Mouse (Mus musculus) lung, adult 2 months (tissue): ENCODE results near the gene Hopx. TPM values are rescaled to one million over a fixed set of nuclear protein-coding genes. Genes with fewer than 3 reads are reported as not detected.

Experiments
- DNase-seq: peaks from one replicate; pipeline ENCODE4 v3.0.0; 2022
- H3K4me1 ChIP-seq: fragments of 200-500 bp; 2 replicates; pipeline ENCODE4 v1.6.1; 2011; ENCODE audit warnings: low read length; ENCODE audit not compliant: control insufficient read depth, insufficient read depth
- H3K4me3 ChIP-seq: fragments of 200-500 bp; replicated peaks from 2 replicates; pipeline ENCODE3; 2011; ENCODE audit warnings: low read depth, mild to moderate bottlenecking, control low read depth, low read length; ENCODE audit errors: extremely low read depth
- CTCF ChIP-seq: fragments of 200-500 bp; IDR thresholded peaks from 2 replicates; pipeline ENCODE4 v1.5.1; 2011; ENCODE audit warnings: mild to moderate bottlenecking, low read length, control low read depth; ENCODE audit not compliant: insufficient read depth
- POLR2A ChIP-seq: fragments of 200-500 bp; IDR thresholded peaks from 2 replicates; pipeline ENCODE4 v1.6.1; 2011; ENCODE audit warnings: low read depth, mild to moderate bottlenecking, control low read depth, low read length, borderline replicate concordance; ENCODE audit errors: extremely low read depth
- WGBS: fragments of 180-500 bp; shearing (Covaris S2); methylation state at CpG from one replicate; pipeline ENCODE4 v1.1.7; 2018; 5-methylcytosine and 5-hydroxymethylcytosine counted together
- polyA plus RNA-seq: library from polyadenylated mRNA; depleted of rRNA; stranded (reverse); fragments of >200 nt; gene quantifications from 2 replicates; pipeline ENCODE4 v1.2.3, GENCODE M21; 2012; rRNA removed

The Hopx gene
- polyA plus RNA-seq: 592 and 698 TPM in 2 replicates

DNA sequence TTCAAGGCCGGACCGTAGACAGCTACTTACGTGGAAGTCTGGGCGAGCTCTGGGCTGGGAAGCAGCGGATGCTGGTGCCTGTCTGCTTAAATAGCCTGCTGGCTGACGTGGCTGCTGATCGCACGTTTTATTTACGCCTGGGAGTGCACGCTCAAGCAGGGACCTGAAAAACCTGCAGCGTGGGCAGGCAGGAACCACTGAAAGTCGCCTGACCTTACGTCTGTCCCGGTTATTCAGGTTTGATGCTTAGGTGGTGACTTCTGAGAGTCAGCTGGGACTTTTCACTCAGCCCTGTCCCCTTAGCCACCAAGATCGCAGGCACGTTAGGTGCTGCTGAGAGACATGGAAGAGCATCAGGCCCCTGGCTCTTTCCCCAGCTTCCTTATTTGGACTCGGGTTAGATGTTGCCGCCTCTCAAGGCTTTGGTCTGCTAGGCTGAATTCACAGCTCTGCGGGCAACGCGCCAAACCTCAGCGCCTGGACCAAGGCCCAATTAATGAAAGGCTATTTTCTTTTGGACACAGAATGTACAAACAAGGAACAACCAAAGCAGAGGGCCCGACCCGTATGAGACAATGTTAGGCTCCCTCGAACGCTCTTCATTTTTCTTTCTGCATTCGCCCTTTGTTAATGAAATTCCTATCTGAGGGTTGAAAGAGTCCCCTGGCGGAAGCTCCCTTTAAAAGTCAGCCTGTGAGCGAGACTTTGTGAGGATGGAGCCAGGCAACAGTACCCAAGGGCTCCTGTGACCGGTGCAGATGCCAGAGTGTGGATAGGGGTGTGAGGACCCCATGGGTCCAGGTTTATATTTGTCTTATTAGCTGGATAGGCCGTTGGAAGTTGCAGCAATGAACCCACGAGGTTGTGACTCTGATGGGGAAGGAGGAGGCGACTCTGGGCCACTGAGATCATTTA is at the start of gene Hopx:
Gene Hopx, minus strand, starts transcription at position 305 of the 915 bp plus-strand sequence.
- 30% methylated on average over 33 of the region's 33 CpGs for WGBS
- peak; percentile 84 for DNase-seq
- TF ChIP-seq CTCF (no peak), POLR2A (peak; percentile 91; the same call in 1 of the 2 replicates)
- H3K4me1 ChIP-seq: peaks cover 17% of the 10 kb centered on the region
- H3K4me3 ChIP-seq: peak within 1 kb of the TSS; percentile 44

DNA sequence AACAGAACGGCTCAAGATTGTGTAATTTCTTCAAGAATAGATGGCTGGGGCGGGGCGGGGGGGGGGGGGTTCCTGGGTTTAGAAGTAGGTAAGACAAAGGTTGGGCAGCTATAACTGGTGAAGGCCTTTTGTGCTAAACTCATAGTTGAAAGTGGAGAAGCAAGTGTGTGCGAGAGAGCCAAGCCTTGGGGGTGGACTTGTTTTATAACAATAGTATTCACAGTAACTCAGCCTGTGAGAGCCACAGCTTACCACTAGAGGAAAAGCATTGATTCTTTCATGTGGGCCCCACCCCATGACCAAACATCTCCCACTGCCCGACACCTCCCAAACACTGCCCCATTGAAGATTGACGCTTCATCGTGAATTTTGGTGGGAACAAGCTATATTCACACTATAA is 48.7 kb upstream of the Hopx start:
- TF ChIP-seq CTCF: no peak
- Histone ChIP-seq H3K4me3 (no peak overlapping the region), H3K4me1 (peaks cover 7% of the 10 kb centered on the region)
- DNase-seq: no peak
- 62% methylated on average over 7 of the region's 7 CpGs for WGBS

DNA sequence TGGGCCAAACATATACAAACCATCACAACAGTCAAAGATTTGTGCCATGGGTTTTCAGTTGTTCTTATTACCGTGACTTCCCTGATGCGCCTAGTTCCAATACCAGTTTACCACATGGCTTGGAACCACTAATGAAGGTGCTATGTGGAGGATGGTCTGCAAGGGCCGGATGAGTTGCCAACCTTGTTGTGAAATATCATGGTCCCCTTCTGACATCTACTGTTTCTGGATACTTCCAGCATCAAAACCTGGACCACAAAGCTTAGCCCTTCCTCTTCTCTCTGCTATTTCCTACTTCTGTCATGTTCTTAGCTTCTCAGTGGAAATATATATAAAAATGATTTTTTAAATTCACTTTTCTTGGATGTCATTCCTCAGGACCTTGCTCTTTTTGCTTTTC is 47.6 kb upstream of the Hopx start:
- DNase-seq: no peak
- TF ChIP-seq POLR2A: no peak
- no peak for TF ChIP-seq CTCF
- 92% methylated on average over 3 of the region's 3 CpGs for WGBS
- Histone ChIP-seq H3K4me3 (no peak overlapping the region), H3K4me1 (peaks cover 2% of the 10 kb centered on the region; the same call in 1 of the 2 replicates)

DNA sequence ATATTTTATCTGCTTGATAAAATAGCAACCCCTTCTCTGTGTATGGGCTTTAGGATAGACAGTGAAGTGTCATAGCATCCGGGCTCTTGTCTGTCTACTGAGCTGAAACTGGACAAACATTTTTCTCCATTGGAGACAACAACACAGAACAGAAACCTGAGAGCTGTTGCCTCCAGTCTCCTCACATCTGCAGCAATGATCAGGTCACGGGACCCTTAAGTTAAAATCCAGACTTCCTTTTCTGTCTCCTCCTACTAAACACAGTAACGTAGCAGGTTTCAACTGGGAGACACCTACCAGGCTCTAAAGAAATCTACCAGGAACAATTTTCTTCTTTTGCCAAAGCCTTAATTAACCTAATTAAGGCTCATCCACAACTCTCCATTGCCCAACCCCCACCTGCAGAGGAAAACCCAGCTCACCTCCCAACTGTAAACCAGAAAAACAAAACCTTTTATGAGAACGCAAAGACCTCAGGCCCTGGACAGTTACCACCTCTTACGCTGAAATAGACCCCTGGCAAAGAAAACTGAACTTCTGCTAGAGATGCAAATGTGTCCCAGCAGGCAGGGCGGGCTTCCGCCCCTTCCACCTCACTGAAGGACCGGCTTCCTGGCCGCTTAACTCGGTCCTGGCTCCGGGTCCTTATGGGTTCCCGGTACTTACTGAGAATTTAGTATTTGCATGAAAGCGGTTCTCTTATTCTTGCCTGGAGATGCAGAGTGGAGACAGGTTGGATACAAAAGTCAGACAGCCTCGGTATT is 43.0 kb upstream of the Hopx start:
- no peak for TF ChIP-seq POLR2A
- no peak for TF ChIP-seq CTCF
- Histone ChIP-seq H3K4me1 (peaks cover 7% of the 10 kb centered on the region; the same call in 1 of the 2 replicates), H3K4me3 (no peak overlapping the region)
- WGBS: 57% methylated on average over 14 of the region's 14 CpGs
- DNase-seq: no peak

DNA sequence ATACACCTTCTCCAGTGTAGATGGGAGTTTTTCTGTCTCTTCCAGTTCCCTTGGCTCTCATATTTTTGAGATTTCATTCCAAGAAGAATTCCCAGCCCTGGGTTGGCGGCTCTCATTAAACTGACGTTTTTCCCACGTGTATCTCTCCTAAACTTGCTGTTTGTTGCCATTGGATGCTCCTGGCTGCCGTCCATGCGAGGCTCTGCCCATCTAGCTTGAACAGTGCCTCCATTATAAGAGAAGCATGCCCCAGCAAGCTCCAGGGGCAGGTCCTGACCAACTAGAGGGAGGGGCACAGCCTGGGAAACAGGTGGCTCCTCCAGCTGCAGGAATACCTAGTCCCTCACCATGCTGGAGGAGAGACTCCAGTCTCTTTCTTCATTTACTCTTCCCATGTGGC is 42.0 kb upstream of the Hopx start:
- Histone ChIP-seq H3K4me1 (peaks cover 7% of the 10 kb centered on the region; the same call in 1 of the 2 replicates), H3K4me3 (no peak overlapping the region)
- DNase-seq: no peak
- TF ChIP-seq CTCF (no peak), POLR2A (no peak)
- 59% methylated on average over 5 of the region's 5 CpGs for WGBS

DNA sequence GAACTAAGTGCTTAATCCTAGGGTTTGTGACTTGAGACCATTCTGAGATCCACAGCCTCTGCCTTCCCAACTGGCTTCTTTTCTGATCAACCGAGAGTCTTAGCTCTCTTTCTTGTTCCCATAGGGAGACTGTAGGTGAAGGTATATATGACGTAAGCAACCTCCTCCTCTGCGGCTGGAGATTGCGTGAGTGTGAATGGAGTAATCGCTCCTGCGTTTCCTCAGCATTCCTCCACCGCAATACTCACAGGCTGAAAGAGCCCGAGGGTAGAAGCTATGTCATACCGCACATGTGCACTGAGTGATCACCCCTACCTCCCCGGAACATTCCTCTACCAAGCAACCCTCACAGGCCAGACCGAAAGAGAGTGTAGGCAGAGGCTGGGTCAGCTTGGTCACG is 40.6 kb upstream of the Hopx start:
- H3K4me3 ChIP-seq: no peak overlapping the region
- WGBS: 71% methylated on average over 12 of the region's 12 CpGs
- DNase-seq: no peak

DNA sequence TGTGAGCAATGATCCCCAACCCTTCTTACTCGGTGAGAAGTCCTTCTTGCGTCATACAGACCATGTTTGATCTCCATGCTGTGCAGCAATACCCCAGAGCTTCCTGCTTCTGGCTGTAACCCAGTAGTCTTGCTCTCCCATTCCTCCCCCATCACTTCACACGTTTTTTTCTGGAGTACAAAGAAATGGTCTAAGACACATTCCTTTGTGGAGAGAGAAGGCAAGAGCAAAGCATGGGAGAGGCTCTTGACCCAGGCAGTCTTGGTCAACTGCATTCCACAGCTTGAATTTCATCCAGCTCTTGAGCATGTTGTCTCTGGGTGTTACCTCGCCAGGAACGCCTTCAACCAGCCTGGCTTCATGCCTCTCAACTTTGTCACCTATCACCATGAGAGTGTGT is 39.9 kb upstream of the Hopx start:
- DNase-seq: peak; percentile 76
- Histone ChIP-seq H3K4me1 (peaks cover 7% of the 10 kb centered on the region; the same call in 1 of the 2 replicates), H3K4me3 (no peak overlapping the region)
- TF ChIP-seq CTCF (no peak), POLR2A (no peak)
- WGBS: 52% methylated on average over 5 of the region's 5 CpGs

More for the DNA sequence above, 40.6 kb upstream of the Hopx start:
- peaks cover 7% of the 10 kb centered on the region; the same call in 1 of the 2 replicates for H3K4me1 ChIP-seq
- no peak for TF ChIP-seq POLR2A
- TF ChIP-seq CTCF: no peak

- 87% methylated on average over 3 of the region's 3 CpGs for WGBS
- peaks cover 7% of the 10 kb centered on the region; the same call in 1 of the 2 replicates for H3K4me1 ChIP-seq
- H3K4me3 ChIP-seq: no peak overlapping the region
- TF ChIP-seq CTCF (no peak), POLR2A (no peak)
- no peak for DNase-seq
These were observed 36.8 kb upstream of the Hopx start for GRCm38 (mm10) chr5:77151738-77152137.

- peaks cover 7% of the 10 kb centered on the region; the same call in 1 of the 2 replicates for H3K4me1 ChIP-seq
- no peak for TF ChIP-seq CTCF
- TF ChIP-seq POLR2A: no peak
- WGBS: 32% methylated on average over 7 of the region's 7 CpGs
- peak; percentile 54 for DNase-seq
- no peak overlapping the region for H3K4me3 ChIP-seq
These were observed 36.2 kb upstream of the Hopx start for GRCm38 (mm10) chr5:77151075-77151474.
